Mouse (Mus musculus) intestine, embryonic 16.5 days (tissue): ENCODE measurements around the gene Igfbp5. TPM values are rescaled to one million over a fixed set of nuclear protein-coding genes. Genes with fewer than 3 reads are reported as not detected.

ENCODE experiments used
- ATAC-seq: fragments of 200-750 bp; cut with Nextera tagmentation; 2 replicates; pipeline ENCODE4 v1.8.0; 2017; ENCODE audit warnings: moderate TSS enrichment, moderate library complexity
- H3K27ac ChIP-seq: fragments of 300-500 bp; sonication (generic); 2 replicates; pipeline ENCODE4 v1.5.1; 2014; ENCODE audit warnings: mild to moderate bottlenecking, low read length
- H3K27me3 ChIP-seq: fragments of 300-500 bp; sonication (generic); replicated peaks from 2 replicates; pipeline ENCODE4 v1.6.1; 2014; ENCODE audit warnings: low read length, control low read depth, mixed read lengths; ENCODE audit not compliant: control insufficient read depth, insufficient read depth
- H3K36me3 ChIP-seq: fragments of 300-500 bp; sonication (generic); 2 replicates; pipeline ENCODE4 v1.6.1; 2014; ENCODE audit warnings: low read length, control low read depth; ENCODE audit not compliant: control insufficient read depth, insufficient read depth
- H3K4me1 ChIP-seq: fragments of 300-500 bp; sonication (generic); 2 replicates; pipeline ENCODE4 v1.6.1; 2014; ENCODE audit warnings: low read length, control low read depth, mixed read lengths; ENCODE audit not compliant: control insufficient read depth, insufficient read depth
- H3K4me2 ChIP-seq: fragments of 300-500 bp; sonication (generic); 2 replicates; pipeline ENCODE4 v1.6.1; 2014; ENCODE audit warnings: low read depth, low read length, control low read depth
- H3K4me3 ChIP-seq: fragments of 300-500 bp; sonication (generic); 2 replicates; pipeline ENCODE4 v1.5.1; 2014; ENCODE audit warnings: mild to moderate bottlenecking, low read length
- H3K9ac ChIP-seq: fragments of 300-500 bp; sonication (generic); 2 replicates; pipeline ENCODE4 v1.6.1; 2014; ENCODE audit warnings: low read depth, low read length
- H3K9me3 ChIP-seq: fragments of 300-500 bp; sonication (generic); 2 replicates; pipeline ENCODE4 v1.6.1; 2016; ENCODE audit warnings: low read length, control low read depth; ENCODE audit not compliant: control insufficient read depth
- WGBS: fragments of 180-500 bp; shearing (Covaris S2); extraction: QIAGEN DNeasy Blood & Tissue Kit; methylation state at CpG from one replicate; pipeline ENCODE4 v1.1.7; 2014; 5-methylcytosine and 5-hydroxymethylcytosine counted together
- polyA plus RNA-seq: library from polyadenylated mRNA; unstranded; fragments of >200 nt; fragmentation: Nextera tagmentation; extraction: Ambion mirVana; gene quantifications from 2 replicates; pipeline ENCODE4 v1.2.1, GENCODE M21; 2015

Gene Igfbp5
- polyA plus RNA-seq, 1 experiment from 2014 or later, result 25.7 TPM

DNA sequence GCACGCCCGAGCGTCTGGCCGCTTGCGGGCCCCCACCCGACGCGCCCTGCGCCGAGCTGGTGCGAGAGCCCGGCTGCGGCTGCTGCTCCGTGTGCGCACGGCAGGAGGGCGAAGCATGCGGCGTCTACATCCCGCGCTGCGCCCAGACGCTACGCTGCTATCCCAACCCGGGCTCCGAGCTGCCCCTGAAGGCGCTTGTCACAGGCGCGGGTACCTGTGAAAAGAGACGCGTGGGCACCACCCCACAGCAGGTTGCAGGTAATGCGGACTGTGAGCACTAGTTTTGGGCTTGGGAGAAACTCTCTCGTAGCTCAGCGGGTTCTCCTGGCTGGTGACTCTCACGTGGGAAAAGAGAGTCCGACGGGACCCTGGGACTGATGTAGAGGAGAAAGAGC lies 50.0 kb downstream of the Igfbp5 start:
- H3K27me3 ChIP-seq, result peaks cover 5% of the 10 kb centered on the region; the same call in 1 of the 2 replicates
- peaks cover 31% of the 10 kb centered on the region for H3K4me1 ChIP-seq
- H3K9me3 ChIP-seq, result no peaks in the 10 kb centered on the region
- H3K9ac ChIP-seq, result peak overlapping the region; percentile 70
- peak; percentile 68 for ATAC-seq
- WGBS, result under 1% methylated on average over 37 of the region's 37 CpGs
- H3K4me2 ChIP-seq, result peak overlapping the region; percentile 98
- no peaks in the 10 kb centered on the region for H3K36me3 ChIP-seq
- H3K4me3 ChIP-seq, result peak overlapping the region; percentile 66
- H3K27ac ChIP-seq, result 0 out of 2 replicates have a peak overlapping the region, but pooled peaks have one; percentile 16

DNA sequence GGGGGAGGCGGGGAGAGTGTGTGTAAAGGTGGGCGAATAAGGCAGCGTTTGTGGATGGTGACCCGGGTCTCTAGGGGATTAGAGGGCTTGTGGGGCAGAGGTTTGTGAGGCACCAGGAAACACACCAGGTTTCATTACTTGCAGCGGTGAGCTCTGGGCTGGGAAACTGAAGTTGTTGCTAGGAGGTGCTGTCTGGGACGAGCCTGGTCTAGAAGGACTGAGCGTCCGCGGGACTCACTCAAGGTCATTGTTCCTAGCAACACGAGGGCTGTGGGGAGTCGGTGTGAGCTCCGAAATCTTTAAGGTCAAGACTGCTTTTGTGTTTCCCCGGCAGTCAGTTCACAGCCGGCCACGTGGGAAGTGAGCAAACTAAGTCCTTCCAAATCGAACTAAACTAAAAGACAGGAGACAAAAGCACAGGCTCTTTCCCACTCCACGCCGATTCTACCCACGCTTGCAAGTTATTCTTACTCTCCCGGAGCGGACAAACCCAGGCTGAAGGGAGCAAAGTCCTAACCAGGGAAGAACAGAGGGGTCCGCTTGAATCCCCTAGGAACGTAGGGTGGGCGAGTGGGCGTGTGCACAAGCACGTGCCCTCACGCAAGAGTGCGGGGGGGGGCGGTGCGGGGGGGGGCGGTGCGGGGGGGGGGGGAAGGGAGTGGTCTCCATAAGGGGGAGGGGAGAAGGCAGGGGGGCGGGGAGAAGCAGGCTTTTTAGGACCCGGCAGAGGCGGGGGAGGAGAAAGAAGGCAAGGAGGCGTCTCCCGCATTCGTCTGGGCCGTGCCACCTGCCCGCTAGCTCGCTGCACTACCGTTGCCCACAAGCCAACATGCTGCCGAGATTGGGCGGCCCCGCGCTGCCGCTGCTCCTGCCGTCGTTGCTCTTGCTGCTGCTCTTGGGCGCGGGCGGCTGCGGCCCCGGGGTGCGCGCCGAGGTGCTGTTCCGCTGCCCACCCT lies 50.7 kb downstream of the Igfbp5 start, which contains the start of gene Igfbp2:
TSS of gene Igfbp2 (plus strand) at position 753 of the 956 bp plus-strand sequence.
- Histone ChIP-seq H3K9me3 (no peaks in the 10 kb centered on the region), H3K9ac (peak within 1 kb of the TSS; percentile 70), H3K27ac (0 out of 2 replicates have a peak within 1 kb of the TSS, but pooled peaks have one; percentile 16), H3K4me2 (peak within 1 kb of the TSS; percentile 98), H3K27me3 (peaks cover 5% of the 10 kb centered on the region; the same call in 1 of the 2 replicates), H3K4me3 (peak within 1 kb of the TSS; percentile 66), H3K4me1 (peaks cover 31% of the 10 kb centered on the region), H3K36me3 (no peaks in the 10 kb centered on the region)
- 3% methylated on average over 50 of the region's 58 CpGs for WGBS
- ATAC-seq, result peak; percentile 62

DNA sequence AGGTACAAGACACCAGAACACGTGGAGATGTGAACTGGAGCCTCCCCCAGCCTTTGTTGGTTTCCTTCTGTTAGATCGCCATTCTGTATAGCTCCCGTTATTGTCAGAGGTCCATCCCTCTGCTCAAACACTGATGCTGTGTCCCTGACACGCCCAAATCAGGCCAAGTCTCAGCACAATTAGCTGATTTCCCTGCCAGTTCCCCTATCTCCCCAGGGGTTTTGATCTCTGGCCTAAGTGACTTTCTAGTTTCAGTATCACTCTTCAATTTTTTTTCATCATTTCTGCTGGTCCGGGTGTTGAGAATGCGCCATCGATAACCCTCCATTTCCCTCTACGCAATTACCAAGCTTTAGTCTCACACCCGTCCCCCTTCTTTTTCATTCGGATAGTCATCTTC lies 51.8 kb downstream of the Igfbp5 start:
- Histone ChIP-seq H3K9me3 (no peaks in the 10 kb centered on the region), H3K27me3 (peaks cover 5% of the 10 kb centered on the region; the same call in 1 of the 2 replicates), H3K4me1 (peaks cover 28% of the 10 kb centered on the region), H3K36me3 (no peaks in the 10 kb centered on the region), H3K4me3 (no peak overlapping the region), H3K9ac (no peak overlapping the region), H3K27ac (no peak overlapping the region), H3K4me2 (no peak overlapping the region)
- WGBS, result 75% methylated on average over 10 of the region's 10 CpGs
- ATAC-seq, result no peak

DNA sequence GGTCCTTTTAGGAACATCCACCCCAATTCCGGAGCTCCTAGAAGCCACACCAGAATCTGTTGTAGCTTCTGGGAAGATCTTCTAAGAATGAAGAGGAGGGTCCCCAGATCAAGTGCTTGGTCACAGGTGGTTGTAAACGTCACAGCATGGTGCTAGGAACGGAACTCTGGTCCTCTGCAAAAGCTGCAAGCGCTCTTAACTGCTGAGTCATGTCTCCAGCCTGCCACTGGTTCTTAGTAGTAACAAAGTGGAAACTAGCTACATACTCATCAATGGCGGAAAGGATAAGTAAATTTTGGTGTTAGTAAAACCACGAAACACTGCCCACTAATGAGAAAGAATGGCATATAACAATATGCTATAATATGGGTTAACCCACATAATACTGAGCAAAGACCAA lies 54.7 kb downstream of the Igfbp5 start:
- Histone ChIP-seq H3K4me2 (no peak overlapping the region), H3K27me3 (no peaks in the 10 kb centered on the region; the same call in 1 of the 2 replicates), H3K9ac (no peak overlapping the region), H3K27ac (no peak overlapping the region), H3K9me3 (no peaks in the 10 kb centered on the region), H3K4me3 (no peak overlapping the region), H3K36me3 (no peaks in the 10 kb centered on the region), H3K4me1 (peaks cover 8% of the 10 kb centered on the region)
- no peak for ATAC-seq
- WGBS, result 92% methylated on average over 6 of the region's 6 CpGs

DNA sequence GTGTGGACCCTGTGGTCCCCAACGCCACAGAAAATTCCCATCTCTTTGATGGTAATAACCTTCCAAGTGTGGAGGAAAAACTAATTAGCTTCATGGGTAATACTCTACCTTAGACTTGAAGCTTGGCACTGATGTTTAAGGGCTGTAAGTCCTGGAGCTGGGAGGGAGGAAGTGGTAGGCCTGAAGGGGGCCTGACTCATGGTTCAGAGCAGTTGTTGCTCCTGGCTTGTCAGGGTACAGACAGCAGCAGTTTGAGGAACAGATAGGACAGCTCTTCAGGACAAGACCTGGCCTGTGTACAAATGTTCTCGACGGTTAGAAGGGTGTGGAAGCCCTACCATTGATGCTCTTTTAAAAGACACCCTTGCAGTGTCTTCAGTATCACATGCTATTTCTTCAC lies 59.1 kb downstream of the Igfbp5 start:
- no peak for ATAC-seq
- Histone ChIP-seq H3K36me3 (no peaks in the 10 kb centered on the region), H3K4me1 (0 out of 2 replicates have a peak, but pooled peaks cover 6% of the 10 kb centered on the region), H3K27ac (no peak overlapping the region), H3K4me2 (no peak overlapping the region), H3K9ac (no peak overlapping the region), H3K4me3 (no peak overlapping the region), H3K27me3 (no peaks in the 10 kb centered on the region), H3K9me3 (no peaks in the 10 kb centered on the region)
- WGBS, result 78% methylated on average over 3 of the region's 3 CpGs

DNA sequence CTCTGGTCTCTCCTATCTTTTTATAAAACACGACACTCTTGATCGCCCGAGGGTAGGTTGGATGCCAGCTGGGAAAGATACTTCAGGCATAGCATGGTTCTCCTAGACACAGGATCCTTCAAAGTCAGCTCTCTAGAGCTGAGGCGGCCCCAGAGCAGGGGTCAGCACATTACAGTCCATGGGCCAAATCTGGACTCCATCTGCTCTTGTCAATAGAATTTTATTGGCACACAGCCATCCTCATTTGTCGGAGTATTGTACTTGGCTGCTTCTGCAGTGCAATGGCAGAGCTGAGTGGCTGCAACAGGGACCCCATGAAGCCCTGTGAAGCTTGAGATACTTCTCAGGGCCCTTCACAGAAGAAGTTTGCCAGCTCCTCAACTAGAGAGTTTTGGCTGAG lies 59.5 kb downstream of the Igfbp5 start:
- Histone ChIP-seq H3K4me3 (no peak overlapping the region), H3K9ac (no peak overlapping the region), H3K4me1 (0 out of 2 replicates have a peak, but pooled peaks cover 6% of the 10 kb centered on the region), H3K36me3 (no peaks in the 10 kb centered on the region), H3K4me2 (no peak overlapping the region), H3K27me3 (no peaks in the 10 kb centered on the region), H3K27ac (no peak overlapping the region), H3K9me3 (no peaks in the 10 kb centered on the region)
- ATAC-seq, result 0 out of 2 replicates have a peak, but pooled peaks have one; percentile 23
- 51% methylated on average over 5 of the region's 5 CpGs for WGBS

DNA sequence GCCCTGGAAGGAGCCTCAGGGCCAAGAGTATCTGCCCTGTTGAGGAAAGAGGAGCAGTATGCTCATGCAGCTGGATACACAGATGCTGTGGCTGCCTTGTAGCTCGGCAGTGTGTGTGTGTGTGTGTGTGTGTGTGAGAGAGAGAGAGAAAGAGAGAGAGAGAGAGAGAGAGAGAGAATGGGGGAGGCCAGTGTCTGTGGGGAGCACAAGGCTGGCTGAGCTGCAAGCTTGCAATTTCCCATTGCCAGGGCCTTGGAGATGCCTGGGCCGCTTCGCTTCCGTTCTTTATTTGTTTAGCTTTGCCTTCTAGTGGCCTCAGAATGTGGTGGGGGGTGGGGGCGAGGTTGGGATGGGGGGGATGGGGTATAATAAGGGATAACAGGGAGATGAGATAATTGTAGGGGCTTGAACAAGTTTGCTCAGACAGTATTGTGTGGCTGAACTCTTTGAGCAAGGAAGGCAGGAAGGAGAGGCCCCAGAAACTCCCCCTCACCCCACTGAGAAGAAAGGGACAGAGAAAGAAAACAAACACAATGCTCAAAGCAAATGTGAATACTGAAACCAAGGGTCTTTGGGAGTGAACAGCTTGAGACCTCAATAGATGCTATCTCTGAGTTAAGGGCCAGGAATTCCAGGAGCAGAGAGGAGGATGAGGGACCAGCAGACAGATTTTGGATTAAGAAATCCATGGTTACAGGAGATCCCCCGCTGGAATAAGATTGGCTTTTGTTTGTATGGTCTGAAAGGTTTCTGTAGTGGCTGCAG lies 60.9 kb downstream of the Igfbp5 start:
- no peaks in the 10 kb centered on the region for H3K27me3 ChIP-seq
- peak overlapping the region; percentile 50; the same call in 1 of the 2 replicates for H3K27ac ChIP-seq
- peak; percentile 44 for ATAC-seq
- no peak overlapping the region for H3K9ac ChIP-seq
- no peaks in the 10 kb centered on the region for H3K9me3 ChIP-seq
- H3K4me3 ChIP-seq, result no peak overlapping the region
- H3K36me3 ChIP-seq, result no peaks in the 10 kb centered on the region
- 0 out of 2 replicates have a peak, but pooled peaks cover 6% of the 10 kb centered on the region for H3K4me1 ChIP-seq
- 21% methylated on average over 6 of the region's 6 CpGs for WGBS
- no peak overlapping the region for H3K4me2 ChIP-seq

DNA sequence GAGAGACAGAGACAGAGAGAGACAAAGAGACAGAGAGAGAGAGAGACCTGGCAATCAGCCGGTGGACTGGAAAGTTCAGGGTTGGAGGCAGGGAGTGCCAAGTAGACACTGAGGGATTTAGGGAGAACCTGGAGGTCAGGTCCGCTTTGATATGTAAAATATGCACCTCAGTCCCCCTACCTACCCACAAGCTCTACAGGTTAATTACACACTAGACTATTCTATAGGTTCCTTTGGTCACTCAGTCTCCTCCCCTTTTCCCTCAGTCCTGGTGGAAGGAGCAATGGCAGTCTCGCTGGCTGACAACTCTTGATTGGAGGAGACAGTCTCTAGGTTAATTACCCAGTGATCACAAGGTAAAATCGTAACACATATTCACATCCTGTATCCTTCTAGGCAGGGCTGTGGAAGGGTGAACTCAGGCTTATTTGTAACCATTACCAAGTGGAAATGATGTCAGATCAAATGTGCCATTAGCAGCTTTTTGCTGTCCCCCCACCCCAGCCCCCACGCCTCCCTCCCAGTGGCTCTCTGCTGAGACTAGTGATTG lies 61.5 kb downstream of the Igfbp5 start:
- no peaks in the 10 kb centered on the region for H3K27me3 ChIP-seq
- H3K4me3 ChIP-seq, result no peak overlapping the region
- 40% methylated on average over 5 of the region's 5 CpGs for WGBS
- H3K36me3 ChIP-seq, result no peaks in the 10 kb centered on the region
- H3K9me3 ChIP-seq, result no peaks in the 10 kb centered on the region
- 0 out of 2 replicates have a peak, but pooled peaks cover 6% of the 10 kb centered on the region for H3K4me1 ChIP-seq
- no peak for ATAC-seq
- no peak overlapping the region for H3K9ac ChIP-seq
- H3K4me2 ChIP-seq, result no peak overlapping the region
- 0 out of 2 replicates have a peak overlapping the region, but pooled peaks have one; percentile 50 for H3K27ac ChIP-seq

DNA sequence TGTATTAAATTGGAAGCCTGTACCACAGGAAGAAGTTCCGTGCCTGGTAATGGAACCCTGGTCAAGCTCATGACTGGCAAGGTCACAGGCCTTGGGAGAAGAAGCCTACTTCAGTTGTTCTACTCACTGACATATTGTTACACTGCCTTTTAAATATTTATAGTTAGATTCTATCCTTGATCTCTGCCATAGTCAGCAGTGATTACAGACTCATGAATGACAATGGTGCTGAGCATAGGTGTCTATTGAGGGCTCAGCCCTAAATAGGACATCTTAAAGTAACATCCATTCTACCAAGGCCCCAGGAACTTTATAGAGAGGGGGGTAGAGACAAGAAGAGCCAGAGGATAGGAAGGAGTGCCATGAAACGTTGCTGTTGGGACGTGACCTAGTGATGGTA lies 63.6 kb downstream of the Igfbp5 start:
- no peak overlapping the region for H3K27ac ChIP-seq
- ATAC-seq, result no peak

More for the DNA sequence above, 63.6 kb downstream of the Igfbp5 start:
- Histone ChIP-seq H3K4me2 (no peak overlapping the region), H3K4me1 (0 out of 2 replicates have a peak, but pooled peaks cover 10% of the 10 kb centered on the region), H3K9ac (no peak overlapping the region), H3K27me3 (no peaks in the 10 kb centered on the region), H3K9me3 (no peaks in the 10 kb centered on the region), H3K4me3 (no peak overlapping the region), H3K36me3 (no peaks in the 10 kb centered on the region)
- WGBS, result 96% methylated on average over 3 of the region's 3 CpGs
